Mouse (Mus musculus) forebrain, embryonic 11.5 days (tissue): Measurements from ENCODE around the gene Mllt10. TPM values are rescaled to one million over a fixed set of nuclear protein-coding genes. Genes with fewer than 3 reads are reported as not detected.
A peak's percentile ranks its signal among the peaks of the same experiment; 100 is the strongest.

ENCODE experiments used
- ATAC-seq: fragments of 200-750 bp; cut with Nextera tagmentation; replicated peaks from 2 replicates; pipeline ENCODE4 v1.8.0; 2017; ENCODE audit warnings: moderate TSS enrichment; ENCODE audit not compliant: low FRiP score
- DNase-seq: peaks from one replicate; pipeline ENCODE4 v3.0.0-alpha.2; 2017; ENCODE audit warnings: low spot score
- H3K27ac ChIP-seq: fragments of 300-500 bp; sonication (generic); 2 replicates; pipeline ENCODE4 v1.5.1; 2014; ENCODE audit warnings: low read depth, low read length
- H3K27me3 ChIP-seq: fragments of 300-500 bp; sonication (generic); 2 replicates; pipeline ENCODE4 v1.6.1; 2014; ENCODE audit warnings: mild to moderate bottlenecking, low read length, mixed read lengths; ENCODE audit not compliant: control insufficient read depth, insufficient read depth
- H3K36me3 ChIP-seq: fragments of 300-500 bp; sonication (generic); 2 replicates; pipeline ENCODE4 v1.6.1; 2014; ENCODE audit warnings: mild to moderate bottlenecking, low read length, moderate library complexity, mixed read lengths; ENCODE audit not compliant: control insufficient read depth, insufficient read depth
- H3K4me1 ChIP-seq: fragments of 300-500 bp; sonication (generic); replicated peaks from 2 replicates; pipeline ENCODE4 v1.6.1; 2014; ENCODE audit warnings: low read length, mixed read lengths; ENCODE audit not compliant: control insufficient read depth, insufficient read depth
- H3K4me2 ChIP-seq: fragments of 300-500 bp; sonication (generic); 2 replicates; pipeline ENCODE4 v1.6.1; 2014; ENCODE audit warnings: low read depth, mild to moderate bottlenecking, low read length, moderate library complexity, mixed read lengths; ENCODE audit not compliant: severe bottlenecking
- H3K4me3 ChIP-seq: fragments of 300-500 bp; sonication (generic); 2 replicates; pipeline ENCODE4 v1.5.1; 2014; ENCODE audit warnings: low read depth, low read length
- H3K9ac ChIP-seq: fragments of 300-500 bp; sonication (generic); 2 replicates; pipeline ENCODE4 v1.6.1; 2014; ENCODE audit warnings: low read length
- H3K9me3 ChIP-seq: fragments of 300-500 bp; sonication (generic); 2 replicates; pipeline ENCODE4 v1.6.1; 2016; ENCODE audit warnings: low read length, mixed read lengths; ENCODE audit not compliant: control insufficient read depth
- WGBS: fragments of 180-500 bp; shearing (Covaris S2); extraction: QIAGEN DNeasy Blood & Tissue Kit; methylation state at CpG from one replicate; pipeline ENCODE4 v1.1.7; 2014; 5-methylcytosine and 5-hydroxymethylcytosine counted together
- polyA plus RNA-seq: library from polyadenylated mRNA; unstranded; fragments of >200 nt; fragmentation: Nextera tagmentation; extraction: Ambion mirVana; gene quantifications from 2 replicates; pipeline ENCODE4 v1.2.1, GENCODE M21; 2014

Mllt10 gene
- polyA plus RNA-seq, 1 experiment from 2014 or later = 54.2 TPM

- ATAC-seq (no peak), DNase-seq (no peak)
- no peak overlapping the region for H3K27ac ChIP-seq
- 96% methylated on average over 4 of the region's 4 CpGs for WGBS
- no peaks in the 10 kb centered on the region for H3K9me3 ChIP-seq
- H3K4me2 ChIP-seq = no peak overlapping the region
- H3K27me3 ChIP-seq = no peaks in the 10 kb centered on the region
- peaks cover 11% of the 10 kb centered on the region; the same call in 1 of the 2 replicates for H3K36me3 ChIP-seq
- no peak overlapping the region for H3K9ac ChIP-seq
- H3K4me1 ChIP-seq = no peaks in the 10 kb centered on the region
- H3K4me3 ChIP-seq = no peak overlapping the region
Measured at GRCm38 (mm10) chr2:18202923-18203322, 147.9 kb downstream of the Mllt10 start.

- Histone ChIP-seq H3K9me3 (no peaks in the 10 kb centered on the region), H3K36me3 (peaks cover 11% of the 10 kb centered on the region; the same call in 1 of the 2 replicates), H3K4me3 (no peak overlapping the region), H3K27me3 (no peaks in the 10 kb centered on the region), H3K4me2 (no peak overlapping the region), H3K9ac (no peak overlapping the region), H3K27ac (no peak overlapping the region), H3K4me1 (no peaks in the 10 kb centered on the region)
- WGBS = 89% methylated on average over 3 of the region's 3 CpGs
- ATAC-seq (no peak; the same call in 1 of the 2 replicates), DNase-seq (peak; percentile 82)
Measured at GRCm38 (mm10) chr2:18205118-18205517, 150.1 kb downstream of the Mllt10 start.

GRCm38 (mm10) chr2:18206811-18207210, 151.8 kb downstream of the Mllt10 start:
- no peaks in the 10 kb centered on the region for H3K4me1 ChIP-seq
- peaks cover 11% of the 10 kb centered on the region; the same call in 1 of the 2 replicates for H3K36me3 ChIP-seq
- no peak for ATAC-seq
- 0 out of 2 replicates have a peak overlapping the region, but pooled peaks have one; percentile 12 for H3K27ac ChIP-seq
- 83% methylated on average over 10 of the region's 10 CpGs for WGBS
- no peaks in the 10 kb centered on the region for H3K9me3 ChIP-seq
- H3K27me3 ChIP-seq = no peaks in the 10 kb centered on the region
- no peak overlapping the region for H3K4me3 ChIP-seq
- peak; percentile 51 for DNase-seq
- no peak overlapping the region for H3K4me2 ChIP-seq
- H3K9ac ChIP-seq = no peak overlapping the region

- ATAC-seq = no peak
- Histone ChIP-seq H3K9ac (no peak overlapping the region), H3K36me3 (peaks cover 8% of the 10 kb centered on the region; the same call in 1 of the 2 replicates), H3K4me1 (no peaks in the 10 kb centered on the region), H3K27ac (no peak overlapping the region), H3K9me3 (no peaks in the 10 kb centered on the region), H3K27me3 (no peaks in the 10 kb centered on the region), H3K4me2 (no peak overlapping the region), H3K4me3 (no peak overlapping the region)
- no peak for DNase-seq
- 83% methylated on average over 6 of the region's 6 CpGs for WGBS
Measured at GRCm38 (mm10) chr2:18208578-18208977, 153.5 kb downstream of the Mllt10 start.

- Histone ChIP-seq H3K9me3 (no peaks in the 10 kb centered on the region), H3K36me3 (peaks cover 7% of the 10 kb centered on the region; the same call in 1 of the 2 replicates), H3K4me3 (no peak overlapping the region), H3K4me1 (no peaks in the 10 kb centered on the region), H3K27ac (no peak overlapping the region), H3K4me2 (no peak overlapping the region), H3K9ac (no peak overlapping the region), H3K27me3 (no peaks in the 10 kb centered on the region)
- ATAC-seq (no peak), DNase-seq (no peak)
- 90% methylated on average over 7 of the region's 7 CpGs for WGBS
Measured at GRCm38 (mm10) chr2:18209211-18209823, 154.3 kb downstream of the Mllt10 start.

- Histone ChIP-seq H3K36me3 (peaks cover 7% of the 10 kb centered on the region; the same call in 1 of the 2 replicates), H3K4me3 (no peak overlapping the region), H3K27me3 (no peaks in the 10 kb centered on the region), H3K9ac (no peak overlapping the region), H3K27ac (no peak overlapping the region), H3K4me2 (no peak overlapping the region), H3K4me1 (no peaks in the 10 kb centered on the region), H3K9me3 (no peaks in the 10 kb centered on the region)
- ATAC-seq (no peak), DNase-seq (no peak)
- 89% methylated on average over 4 of the region's 4 CpGs for WGBS
Measured at GRCm38 (mm10) chr2:18209948-18210347, 154.9 kb downstream of the Mllt10 start.

GRCm38 (mm10) chr2:18214031-18214430, 159.0 kb downstream of the Mllt10 start:
- no peak overlapping the region for H3K9ac ChIP-seq
- no peak for ATAC-seq
- H3K27ac ChIP-seq = no peak overlapping the region
- H3K4me3 ChIP-seq = no peak overlapping the region
- WGBS = 87% methylated on average over 2 of the region's 2 CpGs
- no peak for DNase-seq
- no peaks in the 10 kb centered on the region for H3K4me1 ChIP-seq
- H3K4me2 ChIP-seq = no peak overlapping the region
- H3K9me3 ChIP-seq = no peaks in the 10 kb centered on the region
- H3K36me3 ChIP-seq = peaks cover 5% of the 10 kb centered on the region; the same call in 1 of the 2 replicates
- no peaks in the 10 kb centered on the region for H3K27me3 ChIP-seq

- 66% methylated on average over 3 of the region's 3 CpGs for WGBS
- DNase-seq (peak; percentile 49), ATAC-seq (no peak)
- no peaks in the 10 kb centered on the region for H3K27me3 ChIP-seq
- H3K4me2 ChIP-seq = no peak overlapping the region
- H3K4me3 ChIP-seq = no peak overlapping the region
- H3K4me1 ChIP-seq = no peaks in the 10 kb centered on the region
- peaks cover 5% of the 10 kb centered on the region; the same call in 1 of the 2 replicates for H3K36me3 ChIP-seq
- no peak overlapping the region for H3K9ac ChIP-seq
- H3K27ac ChIP-seq = no peak overlapping the region
- H3K9me3 ChIP-seq = no peaks in the 10 kb centered on the region
Measured at GRCm38 (mm10) chr2:18217867-18218266, 162.8 kb downstream of the Mllt10 start.

GRCm38 (mm10) chr2:18218500-18218899, 163.5 kb downstream of the Mllt10 start:
- Histone ChIP-seq H3K36me3 (peaks cover 5% of the 10 kb centered on the region; the same call in 1 of the 2 replicates), H3K4me1 (no peaks in the 10 kb centered on the region)
- no peak for ATAC-seq

More at GRCm38 (mm10) chr2:18218500-18218899, 163.5 kb downstream of the Mllt10 start:
- no peaks in the 10 kb centered on the region for H3K27me3 ChIP-seq
- H3K4me2 ChIP-seq = no peak overlapping the region
- H3K4me3 ChIP-seq = no peak overlapping the region
- H3K9me3 ChIP-seq = no peaks in the 10 kb centered on the region
- DNase-seq = no peak
- no peak overlapping the region for H3K27ac ChIP-seq
- 79% methylated on average over 5 of the region's 5 CpGs for WGBS
- no peak overlapping the region for H3K9ac ChIP-seq
